Mouse (Mus musculus): ENCODE measurements at regions not wholly inside any gene's neighbourhood (a gene's known extent, or its start where the extent isn't known, plus 50 kb on each side); places are given as distances from the start of the nearest gene placed in this dataset.
"Not testable (repeated sequence)": the region's sequence is repeated elsewhere in the genome, so short reads cannot be mapped to it uniquely, and the experiment has no call there.

DNA sequence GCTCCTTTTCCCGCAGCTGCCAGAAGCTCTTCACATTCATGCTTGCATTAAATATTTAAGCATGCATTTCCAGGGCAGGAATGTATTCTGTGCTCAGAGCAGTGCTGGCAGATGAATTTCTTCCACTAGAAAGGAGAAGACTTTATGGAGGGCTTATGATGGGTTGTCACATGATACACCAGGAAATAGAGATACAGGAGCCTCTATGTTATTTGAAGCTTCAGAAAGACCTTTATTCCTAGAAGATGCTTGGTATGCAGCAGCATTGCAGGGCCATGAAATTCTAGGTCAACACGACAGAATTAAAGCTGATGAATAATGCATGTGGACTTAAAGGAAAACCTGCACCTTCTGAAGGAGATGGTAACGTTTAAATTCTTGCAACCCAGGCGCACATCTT lies 212.1 kb downstream of the Adgrg6 start:
- DNase-seq = no peak

DNA sequence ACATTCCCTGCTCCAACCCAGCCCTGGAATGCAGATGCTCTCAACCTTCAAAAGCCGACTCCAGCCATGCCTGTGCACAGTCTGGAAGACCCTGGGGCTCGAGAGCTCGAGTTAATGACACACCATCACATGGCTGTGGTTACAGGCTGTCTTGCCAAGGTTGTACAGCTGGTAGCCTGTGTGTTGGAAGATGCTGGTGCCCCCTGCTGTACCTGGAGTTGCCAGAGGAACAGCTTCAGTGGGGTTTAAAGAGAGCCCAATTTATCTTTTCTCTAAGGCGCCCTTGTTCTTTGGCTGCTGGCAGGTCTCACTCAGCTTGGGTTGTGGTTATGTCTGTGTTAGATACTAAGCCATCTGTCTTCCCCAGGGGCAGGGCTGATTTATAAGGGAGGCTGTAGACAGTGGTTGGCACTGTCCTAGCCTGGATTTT lies 212.8 kb downstream of the Adgrg6 start:
- peak; percentile 32 to 42 for DNase-seq

GRCm38 (mm10) chr10:14328846-14329245 lies 216.6 kb downstream of the Adgrg6 start:
- DNase-seq = no peak

GRCm38 (mm10) chr10:14326229-14326628 lies 219.2 kb downstream of the Adgrg6 start:
- no peak for DNase-seq

DNA sequence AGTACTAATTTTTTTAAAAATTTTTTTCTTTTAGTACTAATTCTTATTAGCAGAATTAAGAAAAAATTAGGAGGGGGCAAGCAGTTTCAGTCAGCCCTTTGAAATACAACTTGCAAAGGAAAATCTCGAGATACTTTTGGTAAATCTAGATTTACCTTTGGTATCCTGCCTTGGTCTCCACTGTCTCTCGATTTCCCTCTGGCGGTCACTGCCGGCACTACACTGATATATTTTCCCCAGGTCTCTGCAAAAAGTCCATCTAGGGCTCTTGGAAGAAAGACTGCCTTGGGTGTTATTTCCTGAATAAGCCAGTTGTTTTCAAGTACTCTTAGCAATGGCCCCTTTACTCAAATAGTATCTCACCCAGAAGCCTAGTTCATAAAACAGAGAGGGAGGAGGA lies 224.0 kb downstream of the Adgrg6 start:
- peak; percentile 66 to 77 for DNase-seq

DNA sequence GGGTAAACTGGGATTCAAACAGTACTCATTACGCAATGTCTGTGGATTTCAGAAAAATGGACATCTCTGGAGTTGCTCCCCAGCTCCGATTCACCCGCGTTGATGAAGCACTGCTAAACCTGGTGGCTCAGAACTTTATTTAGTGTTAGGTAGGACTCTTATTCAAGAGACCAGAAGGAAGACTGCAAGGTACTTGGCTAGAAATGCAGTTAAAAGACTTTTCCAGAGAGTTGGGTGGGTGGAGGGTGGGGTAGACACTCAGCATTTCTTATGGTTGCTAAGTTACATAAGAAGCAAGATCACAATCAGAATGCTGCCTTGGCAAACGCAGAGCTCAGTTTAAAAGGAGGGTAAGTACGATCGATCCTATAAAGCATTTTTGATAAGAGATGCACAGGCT lies 230.2 kb downstream of the Adgrg6 start:
- DNase-seq = no peak

GRCm38 (mm10) chr10:14314607-14315006 lies 230.9 kb downstream of the Adgrg6 start:
- DNase-seq = no peak

DNA sequence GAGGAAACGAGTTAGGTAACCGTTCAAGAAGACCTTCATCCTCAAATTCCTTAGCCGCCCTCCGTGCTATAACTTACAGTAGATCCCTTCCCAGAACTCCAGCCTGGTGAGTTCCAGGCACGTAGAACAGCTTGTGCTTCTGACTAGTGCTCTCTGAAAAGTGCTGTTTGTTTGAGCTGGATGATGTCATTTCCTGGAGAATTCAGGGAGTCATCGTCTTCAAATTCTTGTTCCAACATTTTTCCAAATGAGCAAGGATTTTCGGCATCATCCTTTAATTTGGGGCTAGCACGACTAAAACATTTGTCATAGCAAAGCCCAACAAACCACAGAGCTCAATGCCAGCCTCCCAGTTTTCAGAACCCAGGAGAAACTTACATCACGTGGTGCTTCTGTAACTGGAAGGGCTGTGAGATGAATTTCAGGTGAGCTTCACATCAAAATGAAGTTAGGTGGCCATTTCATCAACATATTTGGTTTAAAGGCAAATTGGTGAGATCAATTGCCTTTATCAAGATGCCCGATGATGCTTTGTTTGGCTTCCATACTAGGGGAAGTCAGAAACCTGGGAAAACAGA lies 231.4 kb downstream of the Adgrg6 start:
- no peak for DNase-seq

- no peak for DNase-seq
These were observed 232.5 kb downstream of the Adgrg6 start for GRCm38 (mm10) chr10:14312959-14313358.

GRCm38 (mm10) chr10:14311962-14312361 lies 233.5 kb downstream of the Adgrg6 start:
- DNase-seq = no peak

- DNase-seq = no peak
These were observed 238.6 kb downstream of the Adgrg6 start for GRCm38 (mm10) chr10:14306811-14307210.

- no peak for DNase-seq
These were observed 242.0 kb downstream of the Adgrg6 start for GRCm38 (mm10) chr10:14303476-14303875.

DNA sequence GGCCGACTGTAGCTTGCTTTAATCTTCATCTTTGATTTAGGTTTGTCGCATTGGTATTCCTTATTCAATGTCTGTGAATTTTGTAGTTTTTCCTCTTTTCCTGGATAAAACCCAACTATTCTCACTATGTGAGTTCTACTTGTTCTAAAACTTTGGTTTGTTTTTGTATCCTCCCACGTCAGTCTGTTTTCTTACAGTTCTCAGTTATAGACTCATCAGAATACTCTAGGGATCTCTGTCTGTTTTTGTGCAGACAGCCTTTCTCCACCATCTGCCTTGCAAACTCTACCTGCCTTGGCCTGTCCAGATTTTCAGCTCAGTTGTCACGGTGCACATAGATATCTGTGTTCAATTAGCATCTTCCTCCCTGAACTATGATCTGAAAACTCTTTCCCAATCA lies 249.3 kb downstream of the Adgrg6 start:
- no peak for DNase-seq

DNA sequence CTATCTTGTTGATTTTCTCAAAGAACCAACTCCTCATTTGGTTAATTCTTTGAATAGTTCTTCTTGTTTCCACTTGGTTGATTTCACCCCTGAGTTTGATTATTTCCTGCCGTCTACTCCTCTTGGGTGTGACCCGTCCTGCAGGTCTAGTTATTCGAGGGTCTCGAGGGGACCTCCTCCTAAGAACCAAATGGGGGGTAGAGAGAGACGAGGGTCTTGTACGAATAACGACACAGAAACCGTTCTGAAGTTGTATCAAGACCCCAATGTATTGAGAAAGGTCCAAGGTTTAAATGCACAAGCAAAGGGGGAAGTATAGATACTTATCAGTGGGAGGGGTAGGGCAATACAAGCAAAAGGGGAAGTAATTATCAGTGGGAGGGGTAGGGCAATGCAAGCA lies 252.8 kb downstream of the Adgrg6 start:
- not testable (repeated sequence) for DNase-seq

- DNase-seq = no peak
These were observed 257.9 kb downstream of the Adgrg6 start for GRCm38 (mm10) chr10:14287551-14287950.

- no peak for DNase-seq
These were observed 268.8 kb downstream of the Adgrg6 start for GRCm38 (mm10) chr10:14276631-14277030.

GRCm38 (mm10) chr10:14275477-14275876 lies 270.0 kb downstream of the Adgrg6 start:
- no peak for DNase-seq

- no peak for DNase-seq
These were observed 275.5 kb downstream of the Adgrg6 start for GRCm38 (mm10) chr10:14270008-14270407.

- DNase-seq = peak; percentile 14 to 16
These were observed 277.8 kb downstream of the Adgrg6 start for GRCm38 (mm10) chr10:14267641-14268040.

DNA sequence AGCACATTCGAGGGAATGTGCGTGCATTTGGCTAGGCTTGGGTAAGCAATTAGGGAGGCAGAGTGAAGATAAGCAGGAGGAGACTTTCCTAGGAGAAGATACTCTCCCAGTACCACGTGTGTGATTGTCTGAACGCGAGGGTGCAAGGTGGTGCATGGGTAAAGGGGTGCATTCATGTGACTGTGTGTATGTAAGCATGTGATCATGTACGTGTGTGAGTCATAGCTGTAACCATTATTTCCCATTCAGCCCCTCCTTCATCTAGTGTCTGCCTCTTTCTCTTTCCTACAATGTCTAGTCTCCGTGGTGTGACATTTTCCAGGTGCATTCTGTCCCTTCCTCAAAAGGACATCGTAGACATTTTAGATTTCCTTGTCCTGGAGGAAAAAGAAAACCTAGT lies 273.8 kb downstream of the Hivep2 start:
- no peak for DNase-seq

- no peak for DNase-seq
These were observed 269.2 kb downstream of the Hivep2 start for GRCm38 (mm10) chr10:14234896-14235604.

GRCm38 (mm10) chr10:14234005-14234602 lies 268.2 kb downstream of the Hivep2 start:
- no peak for DNase-seq

GRCm38 (mm10) chr10:14233335-14233734 lies 267.5 kb downstream of the Hivep2 start:
- DNase-seq = no peak

GRCm38 (mm10) chr10:14231464-14231863 lies 265.6 kb downstream of the Hivep2 start:
- DNase-seq = no peak
